Mouse (Mus musculus) ES-E14 (cell line): Measurements from ENCODE around the gene Mymx. TPM values are rescaled to one million over a fixed set of nuclear protein-coding genes. Genes with fewer than 3 reads are reported as not detected.

Experiments used
- DNase-seq: peaks from one replicate; pipeline ENCODE4 v3.0.0-alpha.2; 2013; ENCODE audit warnings: low read depth, low spot score
- H3K27ac ChIP-seq: 2 replicates; pipeline ENCODE4 v1.5.1; 2012; ENCODE audit warnings: low read depth, mild to moderate bottlenecking, low read length, moderate library complexity, mixed read lengths; ENCODE audit not compliant: poor library complexity, insufficient read depth, severe bottlenecking
- H3K36me3 ChIP-seq: 2 replicates; pipeline ENCODE4 v1.6.1; 2012; ENCODE audit warnings: mild to moderate bottlenecking, low read length, moderate library complexity, mixed read lengths; ENCODE audit not compliant: control insufficient read depth, poor library complexity, insufficient read depth, severe bottlenecking
- H3K4me1 ChIP-seq, 2 experiments: fragments of 150-350 bp in 1 of 2; sonication (generic) in 1 of 2; 2 replicates each; pipeline ENCODE4 v1.6.1; 2012; ENCODE audit warnings: low read length in 2 of 2, mild to moderate bottlenecking in 1 of 2, mixed read lengths in 1 of 2; ENCODE audit not compliant: control insufficient read depth in 2 of 2, insufficient read depth in 2 of 2, poor library complexity in 1 of 2
- H3K4me3 ChIP-seq, 2 experiments: fragments of 150-350 bp in 1 of 2; sonication (generic) in 1 of 2; 2 replicates each; pipeline ENCODE4 v1.5.1; 2012; ENCODE audit warnings: low read length in 2 of 2, low read depth in 1 of 2, mild to moderate bottlenecking in 1 of 2, mixed read lengths in 1 of 2; ENCODE audit not compliant: insufficient read depth in 1 of 2, poor library complexity in 1 of 2, severe bottlenecking in 1 of 2
- H3K9ac ChIP-seq: 2 replicates; pipeline ENCODE4 v1.6.1; 2012; ENCODE audit warnings: low read depth, mild to moderate bottlenecking, low read length, mixed read lengths; ENCODE audit not compliant: poor library complexity, insufficient read depth, severe bottlenecking
- H3K9me3 ChIP-seq: fragments of 150-350 bp; sonication (generic); 2 replicates; pipeline ENCODE4 v1.6.1; 2012; ENCODE audit warnings: low read depth, mild to moderate bottlenecking, low read length; ENCODE audit not compliant: control insufficient read depth, insufficient read depth
- CHD2 ChIP-seq: IDR thresholded peaks from 2 replicates; pipeline ENCODE4 v1.6.1; 2014; ENCODE audit warnings: mild to moderate bottlenecking, low read depth, low read length, inconsistent platforms
- HCFC1 ChIP-seq: IDR thresholded peaks from 2 replicates; pipeline ENCODE4 v1.6.1; 2012; ENCODE audit warnings: low read length, inconsistent platforms, borderline replicate concordance; ENCODE audit not compliant: insufficient read depth
- MAFK ChIP-seq: IDR thresholded peaks from 2 replicates; pipeline ENCODE4 v1.6.1; 2014; ENCODE audit warnings: mild to moderate bottlenecking, low read depth, low read length, inconsistent platforms; ENCODE audit not compliant: insufficient read depth
- ZC3H11A ChIP-seq: IDR thresholded peaks from 2 replicates; pipeline ENCODE4 v1.6.1; 2012; ENCODE audit warnings: low read depth, mild to moderate bottlenecking, inconsistent platforms, low read length, borderline replicate concordance
- ZNF384 ChIP-seq: IDR thresholded peaks from 2 replicates; pipeline ENCODE4 v1.6.1; 2012; ENCODE audit warnings: low read depth, low read length, inconsistent platforms
- in situ Hi-C, 2 experiments: fragments of 600-800 bp; cut with MboI; formaldehyde crosslinking; loops; one replicate each; pipeline ENCODE4 v1.15.1; 2025; ENCODE audit warnings: low sequenced_read_pairs in 2 of 2, inconsistent platforms in 1 of 2; ENCODE audit not compliant: unreplicated experiment in 2 of 2
- total RNA-seq: library from RNA; depleted of rRNA; stranded (reverse); fragments of 300-350 nt; gene quantifications from 2 replicates; pipeline ENCODE4 v1.2.3, GENCODE M21; 2012

The Mymx gene
- total RNA-seq, 1 experiment: 66.0 TPM

DNA sequence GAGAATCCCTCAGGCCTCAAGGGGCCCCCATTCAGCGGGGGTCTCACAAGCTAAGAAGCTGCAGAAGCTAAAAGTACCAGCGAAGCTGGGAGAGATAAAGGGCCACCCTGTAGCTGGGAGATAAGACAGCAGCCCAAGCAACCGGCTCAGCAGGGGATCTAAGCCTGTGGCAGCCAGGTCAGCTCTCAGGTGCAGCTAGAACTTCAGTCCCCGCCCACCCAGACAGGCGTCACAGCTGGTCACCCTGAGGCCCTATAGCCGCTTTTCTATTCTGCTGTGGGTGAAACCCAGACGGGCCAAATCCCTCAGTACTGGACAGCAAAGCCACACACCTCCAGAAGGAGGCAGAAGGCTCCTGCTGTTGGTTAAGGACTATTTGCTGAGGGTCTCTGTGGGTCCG, 8.4 kb downstream of the Mymx start:
- H3K36me3 ChIP-seq: peaks cover 38% of the 10 kb centered on the region
- H3K9ac ChIP-seq: peak overlapping the region; percentile 84; the same call in 1 of the 2 replicates
- H3K27ac ChIP-seq: no peak overlapping the region
- in situ Hi-C loops: no loop called here
- peaks cover 5 to 31% of the 10 kb centered on the region in 2 experiments for H3K4me1 ChIP-seq
- H3K9me3 ChIP-seq: no peaks in the 10 kb centered on the region
- no peak for DNase-seq
- peak overlapping the region; percentile 85 to 87 for H3K4me3 ChIP-seq
- TF ChIP-seq CHD2 (no peak), ZC3H11A (peak; percentile 35; the same call in 1 of the 2 replicates)

DNA sequence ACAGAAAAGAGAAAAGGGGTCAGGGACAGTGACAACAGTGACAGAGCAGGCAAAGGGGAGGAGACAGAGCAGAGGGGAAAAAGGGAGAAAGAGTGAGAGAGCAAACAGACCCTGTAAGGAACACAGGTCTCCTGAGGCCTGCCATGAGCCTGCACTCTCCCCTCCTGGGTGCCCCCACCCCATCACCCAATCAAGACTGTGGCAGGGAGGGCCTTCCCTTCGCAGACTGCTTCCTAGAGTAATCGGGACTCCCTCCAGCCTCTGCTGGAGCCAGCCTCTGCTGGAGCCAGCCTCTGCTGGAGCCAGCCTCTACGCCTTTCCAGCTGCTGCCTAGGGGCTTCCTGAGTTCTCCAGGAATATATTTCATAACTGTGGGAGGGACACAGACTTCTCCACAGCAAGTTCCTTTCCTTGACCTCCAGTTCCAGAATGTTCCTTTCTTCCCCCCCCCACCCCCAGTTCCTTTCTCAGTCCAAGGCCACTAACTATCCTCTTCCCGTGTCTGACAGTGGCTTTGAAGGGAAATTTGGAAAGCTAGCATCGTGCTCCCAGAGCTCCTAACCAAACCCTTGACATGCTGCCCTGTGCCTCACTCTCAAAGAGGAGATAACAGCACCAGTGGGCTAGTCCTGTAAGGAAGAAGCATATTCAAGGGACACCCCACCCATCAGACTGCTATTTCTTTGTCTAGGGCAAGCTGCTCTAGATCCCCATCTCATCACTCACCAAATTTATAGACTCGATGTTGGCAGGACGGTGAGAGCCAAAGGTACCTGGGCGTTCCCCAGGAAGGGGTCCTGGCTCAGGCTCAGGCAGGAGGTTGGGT, 9.1 kb downstream of the Mymx start:
- in situ Hi-C loops: no loop called here
- DNase-seq: no peak
- no peak overlapping the region for H3K27ac ChIP-seq
- peaks cover 5 to 31% of the 10 kb centered on the region in 2 experiments for H3K4me1 ChIP-seq
- H3K9ac ChIP-seq: peak overlapping the region; percentile 84; the same call in 1 of the 2 replicates
- H3K36me3 ChIP-seq: peaks cover 43% of the 10 kb centered on the region
- peak overlapping the region; percentile 85 to 87 for H3K4me3 ChIP-seq
- no peak for TF ChIP-seq HCFC1
- no peak for TF ChIP-seq ZC3H11A
- no peak for TF ChIP-seq ZNF384
- TF ChIP-seq CHD2: no peak
- TF ChIP-seq MAFK: no peak
- H3K9me3 ChIP-seq: no peaks in the 10 kb centered on the region

DNA sequence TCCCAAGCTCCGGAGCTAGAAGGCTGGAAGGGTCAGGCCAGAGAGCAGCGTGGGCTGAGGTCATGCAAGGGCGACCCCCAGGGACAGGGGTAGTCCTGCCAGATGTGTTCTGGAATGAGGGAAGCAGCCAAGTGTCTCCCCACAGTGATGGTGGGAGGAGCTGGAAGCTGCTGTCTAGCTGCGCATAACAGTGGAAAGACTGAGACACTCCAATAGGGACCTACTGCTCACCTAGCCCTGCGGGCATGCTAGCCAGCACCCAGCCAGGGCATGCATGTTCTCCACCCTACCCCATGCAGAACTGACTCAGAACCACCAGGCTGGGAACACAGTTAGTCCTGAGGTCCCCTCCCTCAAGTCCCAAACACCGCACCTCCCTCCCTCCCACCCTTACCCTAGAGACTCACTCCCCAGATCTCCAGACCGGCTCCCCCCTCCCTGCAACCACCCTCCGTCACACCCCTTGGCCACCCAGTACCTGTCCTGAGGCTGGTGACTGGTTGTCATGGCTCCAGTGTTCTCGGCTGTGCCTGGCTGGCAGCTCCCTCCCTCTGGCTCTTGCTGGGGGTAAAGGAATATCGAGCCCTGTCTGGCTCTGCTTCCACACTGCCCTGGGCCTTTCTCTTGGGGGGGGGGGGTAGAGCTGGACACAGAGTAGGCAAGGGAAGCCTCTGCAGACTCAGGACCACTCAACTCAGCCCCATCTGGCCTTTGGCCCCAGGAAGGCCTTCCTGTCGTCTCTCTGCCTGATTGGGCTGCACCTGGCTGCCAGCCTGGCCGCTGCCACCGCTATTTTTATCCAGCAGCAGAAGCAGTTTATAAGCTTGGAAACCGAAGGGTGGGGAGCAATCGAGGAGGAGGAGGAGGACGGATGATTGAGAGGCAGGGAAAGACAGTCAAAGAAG, 9.9 kb downstream of the Mymx start:
- H3K27ac ChIP-seq: no peak overlapping the region
- H3K9ac ChIP-seq: peak overlapping the region; percentile 84; the same call in 1 of the 2 replicates
- H3K4me3 ChIP-seq: peak overlapping the region; percentile 28 to 36

DNA sequence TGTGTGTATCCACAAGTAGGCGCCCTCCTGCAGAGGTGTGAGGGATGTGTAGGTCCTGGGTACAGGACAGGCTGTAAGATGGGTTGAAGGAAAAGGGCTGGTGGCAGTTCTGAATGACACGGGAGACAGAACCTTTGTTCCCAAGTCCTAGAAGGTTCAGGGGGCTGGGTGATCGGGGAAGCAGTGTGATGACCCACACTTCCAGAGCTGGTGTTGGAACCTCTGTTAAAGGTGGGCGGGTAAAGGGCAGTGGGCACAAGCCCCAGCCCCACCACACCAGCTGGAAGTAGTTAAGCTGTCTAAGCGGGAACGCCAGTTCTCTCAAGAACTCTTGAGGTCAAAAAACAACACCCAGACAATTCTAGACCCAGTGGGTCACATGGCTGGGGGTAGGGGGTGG, 11.5 kb downstream of the Mymx start:
- DNase-seq: no peak
- H3K27ac ChIP-seq: no peak overlapping the region
- in situ Hi-C loops: no loop called here

More for the DNA sequence above, 9.9 kb downstream of the Mymx start:
- DNase-seq: no peak
- Histone ChIP-seq H3K9me3 (no peaks in the 10 kb centered on the region), H3K36me3 (peaks cover 49% of the 10 kb centered on the region), H3K4me1 (peaks cover 5 to 31% of the 10 kb centered on the region in 2 experiments)
- in situ Hi-C loops: no loop called here
- TF ChIP-seq HCFC1: no peak
- no peak for TF ChIP-seq CHD2
- TF ChIP-seq ZC3H11A: no peak
- TF ChIP-seq ZNF384: no peak

More for the DNA sequence above, 11.5 kb downstream of the Mymx start:
- Histone ChIP-seq H3K36me3 (peaks cover 64% of the 10 kb centered on the region), H3K4me1 (peaks cover 4 to 33% of the 10 kb centered on the region in 2 experiments), H3K4me3 (no peak overlapping the region), H3K9ac (no peak overlapping the region), H3K9me3 (no peaks in the 10 kb centered on the region)
- TF ChIP-seq CHD2: no peak
- TF ChIP-seq ZC3H11A: no peak
- TF ChIP-seq MAFK: no peak
- TF ChIP-seq HCFC1: no peak
- no peak for TF ChIP-seq ZNF384
